Comparison of ENCODE assay signal across 8 mouse cellular contexts in genomic region chr4:108848505-108848848, GRCm38 (mm10). TPM values are rescaled to one million over a fixed set of nuclear protein-coding genes. Genes with fewer than 3 reads are reported as not detected.
DNase-seq lines count a peak whose midpoint lies in the region; ATAC-seq and TF ChIP-seq lines count a peak whose summit lies in the region.

TSS of gene A730015C16Rik (minus strand) at chr4:108848619.

- peak within 1 kb of the TSS; percentile 99 for H3K4me3 ChIP-seq in kidney, adult 2 months (ENCODE audit: insufficient read depth, low read depth, low read length)
- peak within 1 kb of the TSS; percentile 96 for H3K4me3 ChIP-seq in E14TG2a.4 (replicated peaks; ENCODE audit: low read length)
- H3K4me3 ChIP-seq in liver, embryonic 12.5 days: peak within 1 kb of the TSS; percentile 89
- peak within 1 kb of the TSS; percentile 86 for H3K4me3 ChIP-seq in neural tube, embryonic 14.5 days (ENCODE audit: low read depth, low read length)

- H3K27ac ChIP-seq in kidney, adult 2 months (ENCODE audit: insufficient read depth, low read depth, low read length): peak within 1 kb of the TSS; percentile 87
- peak within 1 kb of the TSS; percentile 83 for H3K27ac ChIP-seq in liver, embryonic 12.5 days
- H3K27ac ChIP-seq in neural tube, embryonic 14.5 days (ENCODE audit: low read depth, low read length): peak within 1 kb of the TSS; percentile 78

- peak within 1 kb of the TSS; percentile 87 for H3K9ac ChIP-seq in liver, embryonic 12.5 days
- peak within 1 kb of the TSS; percentile 74 for H3K9ac ChIP-seq in neural tube, embryonic 14.5 days (replicated peaks; ENCODE audit: low read depth, low read length)

- peak; percentile 34 for ATAC-seq in liver, embryonic 12.5 days
- peak; percentile 29; the same call in 1 of the 2 replicates for ATAC-seq in neural tube, embryonic 14.5 days (ENCODE audit: low read depth)

- WGBS in kidney, adult 2 months: 2% methylated on average over 20 of the region's 20 CpGs
- WGBS in liver, embryonic 12.5 days (ENCODE audit: insufficient replicate concordance): 4% methylated on average over 20 of the region's 20 CpGs
- WGBS in neural tube, embryonic 14.5 days: 12% methylated on average over 20 of the region's 20 CpGs

- H3K4me1 ChIP-seq in kidney, adult 2 months (ENCODE audit: control insufficient read depth, insufficient read depth, low read length): peaks cover 9% of the 10 kb centered on the region
- peaks cover 39% of the 10 kb centered on the region for H3K4me1 ChIP-seq in E14TG2a.4 (replicated peaks; ENCODE audit: low read depth, low read length)
- peaks cover 30% of the 10 kb centered on the region for H3K4me1 ChIP-seq in liver, embryonic 12.5 days
- peaks cover 20% of the 10 kb centered on the region for H3K4me1 ChIP-seq in neural tube, embryonic 14.5 days (ENCODE audit: control insufficient read depth, insufficient read depth, low read length)

- H3K36me3 ChIP-seq in kidney, adult 2 months (ENCODE audit: control insufficient read depth, insufficient read depth, low read length): no peaks in the 10 kb centered on the region; the same call in 1 of the 2 replicates
- peaks cover 23% of the 10 kb centered on the region for H3K36me3 ChIP-seq in E14TG2a.4 (ENCODE audit: insufficient read depth, low read length)
- peaks cover 12% of the 10 kb centered on the region for H3K36me3 ChIP-seq in liver, embryonic 12.5 days
- peaks cover 3% of the 10 kb centered on the region; the same call in 1 of the 2 replicates for H3K36me3 ChIP-seq in neural tube, embryonic 14.5 days (ENCODE audit: control insufficient read depth, insufficient read depth, low read length)

- H3K4me2 ChIP-seq in liver, embryonic 12.5 days: peak within 1 kb of the TSS; percentile 91
- H3K4me2 ChIP-seq in neural tube, embryonic 14.5 days (ENCODE audit: low read depth, low read length): peak within 1 kb of the TSS; percentile 96

- H3K27me3 ChIP-seq in kidney, adult 2 months (replicated peaks; ENCODE audit: control insufficient read depth, insufficient read depth, low read length): no peaks in the 10 kb centered on the region
- H3K27me3 ChIP-seq in E14TG2a.4 (ENCODE audit: insufficient read depth, low read length): no peaks in the 10 kb centered on the region
- H3K27me3 ChIP-seq in liver, embryonic 12.5 days (replicated peaks): no peaks in the 10 kb centered on the region
- H3K27me3 ChIP-seq in neural tube, embryonic 14.5 days (ENCODE audit: control insufficient read depth, insufficient read depth, low read length): no peaks in the 10 kb centered on the region

- H3K9me3 ChIP-seq in E14TG2a.4 (ENCODE audit: low read length): no peaks in the 10 kb centered on the region
- H3K9me3 ChIP-seq in liver, embryonic 12.5 days (replicated peaks): no peaks in the 10 kb centered on the region
- H3K9me3 ChIP-seq in neural tube, embryonic 14.5 days (ENCODE audit: control insufficient read depth, low read length): no peaks in the 10 kb centered on the region

- DNase-seq in kidney, adult 2 months: no peak
- no peak for DNase-seq in kidney, postnatal 4 days
- DNase-seq in brain, embryonic 14.5 days (ENCODE audit: low read depth): peak; percentile 13
- peak; percentile 33 for DNase-seq in gastrocnemius, postnatal 10 days
- DNase-seq in left cerebral cortex, adult 8-10 months (ENCODE audit: low spot score in 2 of 2): no peak

- no peak for TF ChIP-seq POLR2A in kidney, adult 2 months (IDR thresholded peaks at IDR 0.05; ENCODE audit: low read depth, low read length)
- TF ChIP-seq POLR2A in brain, embryonic 14.5 days (IDR thresholded peaks at IDR 0.05; ENCODE audit: borderline replicate concordance, extremely low read depth, insufficient read depth, insufficient read length, poor library complexity, severe bottlenecking): no peak

- TF ChIP-seq CTCF in kidney, adult 2 months (conservative IDR thresholded peaks at IDR 0.05; ENCODE audit: insufficient read depth, insufficient read length, low read depth, low read length): no peak
- no peak for TF ChIP-seq CTCF in E14TG2a.4 (conservative IDR thresholded peaks at IDR 0.05; ENCODE audit: low read length)
- TF ChIP-seq CTCF in brain, embryonic 14.5 days (IDR thresholded peaks at IDR 0.05; ENCODE audit: borderline replicate concordance, extremely low read depth, insufficient read depth, insufficient read length): no peak

RNA-seq across cellular contexts. Expression of gene A730015C16Rik, which starts in this region (rescaled TPM):
- polyA plus RNA-seq in kidney, adult 2 months (2012; rRNA removed): 0.15 TPM in 1 of 2 replicates, not detected in the other
- 0.10 and 0.26 TPM in 2 replicates for polyA plus RNA-seq in brain, embryonic 14.5 days (2012; rRNA removed)
- not detected for total RNA-seq in gastrocnemius, postnatal 10 days (2021)
- 0.42 and 0.59 TPM in 2 replicates for polyA plus RNA-seq in liver, embryonic 12.5 days (2016; fragmentation: Nextera tagmentation; extraction: Ambion mirVana)
- 0.60 and 1.6 TPM in 2 replicates for polyA plus RNA-seq in neural tube, embryonic 14.5 days (2014; fragmentation: Nextera tagmentation; extraction: Ambion mirVana)
- under 1 TPM in 1 of 4 experiments, not detected in 3; 0.33 TPM for total RNA-seq in left cerebral cortex, adult 8-10 months (2022)

Comparison
In these comparisons a context has a peak if more than half of its experiments do, and no peak if none do; other contexts are left out.
1. Peak in DNase-seq in brain, embryonic 14.5 days; RNA of the gene not detected or under 1 TPM.
2. Peak in DNase-seq in gastrocnemius, postnatal 10 days; RNA of the gene not detected or under 1 TPM.
3. Peak in ATAC-seq, H3K4me3 ChIP-seq, H3K27ac ChIP-seq, H3K9ac ChIP-seq and H3K4me2 ChIP-seq in liver, embryonic 12.5 days; RNA of the gene not detected or under 1 TPM.